Mouse (Mus musculus): Measurements from ENCODE around the gene Thap8. TPM values are rescaled to one million over a fixed set of nuclear protein-coding genes. Genes with fewer than 3 reads are reported as not detected.

Gene Thap8
- total RNA-seq, 2 experiments from 2014 or later: 0.33 TPM; not detected in 1

Other genes with a start within 250 kb of the Thap8 start
- 1.1 and 1.8 TPM in 2 replicates for gene Zfp14, start 228.7 kb upstream of the Thap8 start, total RNA-seq (2015)
- 1.2 and 2.1 TPM in 2 replicates for gene Zfp14, start 228.7 kb upstream of the Thap8 start, total RNA-seq (2017)
- gene Zfp82, start 207.2 kb upstream of the Thap8 start, total RNA-seq (2015): 4.4 and 4.9 TPM in 2 replicates
- 3.4 and 4.9 TPM in 2 replicates for gene Zfp82, start 207.2 kb upstream of the Thap8 start, total RNA-seq (2017)
- not detected in 2 replicates for gene Gm26920, start 189.7 kb upstream of the Thap8 start, total RNA-seq (2015)
- not detected in 2 replicates for gene Gm26920, start 189.7 kb upstream of the Thap8 start, total RNA-seq (2017)
- 9.2 and 11.8 TPM in 2 replicates for gene Zfp566, start 189.6 kb upstream of the Thap8 start, total RNA-seq (2015)
- 4.2 and 5.5 TPM in 2 replicates for gene Zfp566, start 189.6 kb upstream of the Thap8 start, total RNA-seq (2017)
- gene Zfp260, start 185.3 kb upstream of the Thap8 start, total RNA-seq (2015): 33.1 and 34.6 TPM in 2 replicates
- gene Zfp260, start 185.3 kb upstream of the Thap8 start, total RNA-seq (2017): 26.4 and 35.4 TPM in 2 replicates
- 2.7 and 4.2 TPM in 2 replicates for gene Zfp382, start 158.2 kb upstream of the Thap8 start, total RNA-seq (2015)
- gene Zfp382, start 158.2 kb upstream of the Thap8 start, total RNA-seq (2017): 7.1 and 8.2 TPM in 2 replicates
- 62.2 and 64.3 TPM in 2 replicates for gene Zfp146, start 110.3 kb upstream of the Thap8 start, total RNA-seq (2015)
- 88.0 and 101 TPM in 2 replicates for gene Zfp146, start 110.3 kb upstream of the Thap8 start, total RNA-seq (2017)
- 0.98 TPM in 1 of 2 replicates, not detected in the other for gene Cox7a1, start 96.0 kb upstream of the Thap8 start, total RNA-seq (2015)
- 3.3 and 7.0 TPM in 2 replicates for gene Cox7a1, start 96.0 kb upstream of the Thap8 start, total RNA-seq (2017)
- 319 and 322 TPM in 2 replicates for gene Capns1, start 81.3 kb upstream of the Thap8 start, total RNA-seq (2015)
- 165 and 206 TPM in 2 replicates for gene Capns1, start 81.3 kb upstream of the Thap8 start, total RNA-seq (2017)
- gene Polr2i, start 48.1 kb upstream of the Thap8 start, total RNA-seq (2015): 75.7 and 78.4 TPM in 2 replicates
- 60.6 and 69.9 TPM in 2 replicates for gene Polr2i, start 48.1 kb upstream of the Thap8 start, total RNA-seq (2017)
- gene Tbcb, start 47.8 kb upstream of the Thap8 start, total RNA-seq (2015): 95.9 and 112 TPM in 2 replicates
- gene Tbcb, start 47.8 kb upstream of the Thap8 start, total RNA-seq (2017): 27.6 and 37.1 TPM in 2 replicates
- gene Ovol3, start 44.4 kb upstream of the Thap8 start, total RNA-seq (2015): 0.32 TPM in 1 of 2 replicates, not detected in the other
- gene Ovol3, start 44.4 kb upstream of the Thap8 start, total RNA-seq (2017): 0.12 TPM in 1 of 2 replicates, not detected in the other
- gene Wdr62, start 325 bp downstream of the Thap8 start, total RNA-seq (2015): 14.7 and 22.8 TPM in 2 replicates
- gene Wdr62, start 325 bp downstream of the Thap8 start, total RNA-seq (2017): 7.8 and 11.5 TPM in 2 replicates
- not detected in 2 replicates for gene Clip3, start 11.6 kb downstream of the Thap8 start, total RNA-seq (2015)
- not detected in 2 replicates for gene Clip3, start 11.6 kb downstream of the Thap8 start, total RNA-seq (2017)
- gene Alkbh6, start 28.6 kb downstream of the Thap8 start, total RNA-seq (2015): 17.8 and 21.9 TPM in 2 replicates
- gene Alkbh6, start 28.6 kb downstream of the Thap8 start, total RNA-seq (2017): 34.2 and 41.8 TPM in 2 replicates
- gene Syne4, start 34.7 kb downstream of the Thap8 start, total RNA-seq (2015): 0.24 and 0.25 TPM in 2 replicates
- 2.0 TPM in 1 of 2 replicates, not detected in the other for gene Syne4, start 34.7 kb downstream of the Thap8 start, total RNA-seq (2017)
- gene E130208F15Rik, start 41.6 kb downstream of the Thap8 start, total RNA-seq (2015): 0.47 TPM in 1 of 2 replicates, not detected in the other
- gene E130208F15Rik, start 41.6 kb downstream of the Thap8 start, total RNA-seq (2017): 1.6 and 2.0 TPM in 2 replicates
- 7.6 and 9.0 TPM in 2 replicates for gene Sdhaf1, start 43.8 kb downstream of the Thap8 start, total RNA-seq (2015)
- gene Sdhaf1, start 43.8 kb downstream of the Thap8 start, total RNA-seq (2017): 10.5 and 11.7 TPM in 2 replicates
- not detected in 2 replicates for gene Lrfn3, start 82.7 kb downstream of the Thap8 start, total RNA-seq (2015)
- gene Lrfn3, start 82.7 kb downstream of the Thap8 start, total RNA-seq (2017): not detected in 2 replicates
- gene Tyrobp, start 133.7 kb downstream of the Thap8 start, total RNA-seq (2015): 406 and 473 TPM in 2 replicates
- 229 and 322 TPM in 2 replicates for gene Tyrobp, start 133.7 kb downstream of the Thap8 start, total RNA-seq (2017)
- gene Hcst, start 139.8 kb downstream of the Thap8 start, total RNA-seq (2015): 28.1 and 30.3 TPM in 2 replicates
- gene Hcst, start 139.8 kb downstream of the Thap8 start, total RNA-seq (2017): 10.0 and 12.7 TPM in 2 replicates
- 14.1 and 24.0 TPM in 2 replicates for gene Nfkbid, start 141.6 kb downstream of the Thap8 start, total RNA-seq (2015)
- gene Nfkbid, start 141.6 kb downstream of the Thap8 start, total RNA-seq (2017): 5.3 and 13.7 TPM in 2 replicates
- gene Aplp1, start 165.4 kb downstream of the Thap8 start, total RNA-seq (2015): not detected in 2 replicates
- gene Aplp1, start 165.4 kb downstream of the Thap8 start, total RNA-seq (2017): not detected in 2 replicates
- gene Kirrel2, start 177.6 kb downstream of the Thap8 start, total RNA-seq (2015): not detected in 2 replicates
- not detected in 2 replicates for gene Kirrel2, start 177.6 kb downstream of the Thap8 start, total RNA-seq (2017)
- gene Nphs1, start 178.2 kb downstream of the Thap8 start, total RNA-seq (2015): 0.27 TPM in 1 of 2 replicates, not detected in the other
- 0.58 and 0.95 TPM in 2 replicates for gene Nphs1, start 178.2 kb downstream of the Thap8 start, total RNA-seq (2017)
- not detected in 2 replicates for gene Prodh2, start 213.5 kb downstream of the Thap8 start, total RNA-seq (2015)
- not detected in 2 replicates for gene Prodh2, start 213.5 kb downstream of the Thap8 start, total RNA-seq (2017)